Comparison of ENCODE assay signal across 16 mouse cellular contexts in the genomic region with DNA sequence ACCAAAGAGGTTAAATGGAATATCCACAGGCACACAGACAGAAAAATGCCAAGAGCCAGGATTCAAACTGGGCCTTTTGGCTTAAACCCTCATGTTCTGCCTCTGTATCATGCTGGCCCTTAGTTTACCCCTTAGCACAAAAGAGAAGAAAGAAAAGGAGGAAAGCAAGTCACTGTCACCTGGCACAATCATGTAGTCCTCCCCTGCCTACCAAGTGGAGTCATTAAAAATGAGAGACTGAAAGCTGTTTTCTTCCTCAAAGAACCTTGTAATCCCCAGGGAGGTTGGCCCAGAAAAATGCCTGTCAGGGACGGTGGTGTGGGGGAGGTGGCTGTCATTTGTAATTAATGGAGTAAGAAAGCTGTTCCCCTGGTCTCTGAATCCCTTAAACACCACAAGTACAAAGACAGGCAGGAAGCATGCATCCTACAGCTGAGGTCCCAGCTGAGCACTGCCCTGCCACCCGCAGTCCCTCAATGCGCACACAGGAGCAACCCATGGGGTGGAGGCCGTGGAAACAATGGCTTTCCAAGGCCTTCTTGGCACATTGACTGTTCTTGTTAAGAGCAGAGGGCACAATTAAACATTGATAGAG.
DNase-seq lines count a peak whose midpoint lies in the region; ATAC-seq and TF ChIP-seq lines count a peak whose summit lies in the region.
"Had no signal": no experiment of that assay in that cellular context is flagged by ENCODE, and none has a peak within 500 bp of the region (broad histone marks: within the 10 kb centered on the region; RNA-seq: fewer than 3 reads in every experiment).

No protein-coding gene starts in this region.

- WGBS in forebrain, embryonic 13.5 days: 6% methylated on average over 4 of the region's 4 CpGs
- WGBS in hindbrain, postnatal 0 days: 12% methylated on average over 4 of the region's 4 CpGs
- WGBS in neural tube, embryonic 12.5 days: 12% methylated on average over 4 of the region's 4 CpGs
- 52% methylated on average over 4 of the region's 4 CpGs for WGBS in liver, embryonic 12.5 days (ENCODE audit: insufficient replicate concordance)

- H3K9ac ChIP-seq in forebrain, embryonic 13.5 days: no peak overlapping the region
- H3K9ac ChIP-seq in hindbrain, postnatal 0 days (replicated peaks; ENCODE audit: low read length): no peak overlapping the region
- no peak overlapping the region for H3K9ac ChIP-seq in neural tube, embryonic 12.5 days
- no peak overlapping the region for H3K9ac ChIP-seq in liver, embryonic 12.5 days

- H3K4me2 ChIP-seq in forebrain, embryonic 13.5 days: no peak overlapping the region
- H3K4me2 ChIP-seq in hindbrain, postnatal 0 days (ENCODE audit: low read depth, low read length): no peak overlapping the region
- no peak overlapping the region for H3K4me2 ChIP-seq in neural tube, embryonic 12.5 days (replicated peaks)
- no peak overlapping the region for H3K4me2 ChIP-seq in liver, embryonic 12.5 days

- peaks cover 5% of the 10 kb centered on the region; the same call in 1 of the 2 replicates for H3K36me3 ChIP-seq in forebrain, embryonic 13.5 days (ENCODE audit: poor library complexity, severe bottlenecking)
- no peaks in the 10 kb centered on the region for H3K36me3 ChIP-seq in hindbrain, postnatal 0 days (ENCODE audit: insufficient read depth, low read length)
- peaks cover 4% of the 10 kb centered on the region; the same call in 1 of the 2 replicates for H3K36me3 ChIP-seq in neural tube, embryonic 12.5 days
- no peaks in the 10 kb centered on the region for H3K36me3 ChIP-seq in liver, embryonic 12.5 days

- peak; percentile 84 for ATAC-seq in forebrain, embryonic 13.5 days
- 0 out of 2 replicates have a peak, but pooled peaks have one; percentile 54 for ATAC-seq in hindbrain, postnatal 0 days
- ATAC-seq in neural tube, embryonic 12.5 days (ENCODE audit: low FRiP score, low read depth): peak; percentile 87
- no peak for ATAC-seq in liver, embryonic 12.5 days
- ATAC-seq: CD4-positive, CD25-positive, alpha-beta regulatory T cell, adult 4 months; Patski had no signal

- peak; percentile 60 for DNase-seq in embryo, embryonic 11 days
- DNase-seq in hindbrain, postnatal 0 days (ENCODE audit: low spot score): peak; percentile 42
- DNase-seq in thymus, adult 18-20 months: no peak
- no peak for DNase-seq in gastrocnemius, adult 18-20 months (ENCODE audit: low spot score)
- DNase-seq in adrenal gland, adult 8-10 months: no peak
- DNase-seq: adrenal gland, postnatal 10 days; heart, adult 11 months; heart, postnatal 14 days; kidney, adult 9 months; lung, postnatal 10 days; right cerebral cortex, postnatal 25 days had no signal

- H3K27ac ChIP-seq in forebrain, embryonic 13.5 days: peak overlapping the region; percentile 81
- no peak overlapping the region for H3K27ac ChIP-seq in hindbrain, postnatal 0 days
- peak overlapping the region; percentile 43; the same call in 1 of the 2 replicates for H3K27ac ChIP-seq in neural tube, embryonic 12.5 days
- no peak overlapping the region for H3K27ac ChIP-seq in liver, embryonic 12.5 days

- H3K9me3 ChIP-seq in forebrain, embryonic 13.5 days (replicated peaks): no peaks in the 10 kb centered on the region
- H3K9me3 ChIP-seq in hindbrain, postnatal 0 days (ENCODE audit: low read length): no peaks in the 10 kb centered on the region
- no peaks in the 10 kb centered on the region for H3K9me3 ChIP-seq in neural tube, embryonic 12.5 days
- no peaks in the 10 kb centered on the region for H3K9me3 ChIP-seq in liver, embryonic 12.5 days (replicated peaks)

- peaks cover 30% of the 10 kb centered on the region for H3K4me1 ChIP-seq in forebrain, embryonic 13.5 days
- H3K4me1 ChIP-seq in hindbrain, postnatal 0 days (ENCODE audit: insufficient read depth, low read length): no peaks in the 10 kb centered on the region
- H3K4me1 ChIP-seq in neural tube, embryonic 12.5 days: peaks cover 13% of the 10 kb centered on the region
- no peaks in the 10 kb centered on the region for H3K4me1 ChIP-seq in liver, embryonic 12.5 days

- TF ChIP-seq CTCF in hindbrain, postnatal 0 days (IDR thresholded peaks at IDR 0.05; ENCODE audit: low read depth): no peak

- no peaks in the 10 kb centered on the region for H3K27me3 ChIP-seq in forebrain, embryonic 13.5 days
- H3K27me3 ChIP-seq in hindbrain, postnatal 0 days (ENCODE audit: insufficient read depth, low read length): no peaks in the 10 kb centered on the region
- no peaks in the 10 kb centered on the region for H3K27me3 ChIP-seq in neural tube, embryonic 12.5 days (replicated peaks)
- H3K27me3 ChIP-seq in liver, embryonic 12.5 days (replicated peaks): no peaks in the 10 kb centered on the region
- H3K27me3 ChIP-seq: Patski had no signal

- no peak overlapping the region for H3K4me3 ChIP-seq in forebrain, embryonic 13.5 days
- no peak overlapping the region for H3K4me3 ChIP-seq in hindbrain, postnatal 0 days (ENCODE audit: low read length)
- H3K4me3 ChIP-seq in neural tube, embryonic 12.5 days: no peak overlapping the region
- H3K4me3 ChIP-seq in liver, embryonic 12.5 days: no peak overlapping the region

Comparison
In these comparisons a context has a peak if more than half of its experiments do, and no peak if none do; other contexts are left out.
1. DNase-seq: peak in embryo, embryonic 11 days (single experiment) and hindbrain, postnatal 0 days (single experiment); none in thymus, adult 18-20 months (0 of 2), gastrocnemius, adult 18-20 months (single experiment) and adrenal gland, adult 8-10 months (single experiment).
2. H3K27ac ChIP-seq: peak in forebrain, embryonic 13.5 days (single experiment) and neural tube, embryonic 12.5 days (single experiment); none in hindbrain, postnatal 0 days (single experiment) and liver, embryonic 12.5 days (single experiment).